Mouse (Mus musculus) MEL (cell line): ENCODE results near the gene Thada. TPM values are rescaled to one million over a fixed set of nuclear protein-coding genes. Genes with fewer than 3 reads are reported as not detected.

Experiments
- DNase-seq: peaks from one replicate; pipeline ENCODE4 v3.0.0; 2011; ENCODE audit warnings: low read depth, low spot score
- H3K27ac ChIP-seq: 2 replicates; pipeline ENCODE4 v1.5.1; 2012; ENCODE audit warnings: low read depth, mild to moderate bottlenecking, control low read depth, low read length, moderate library complexity; ENCODE audit not compliant: control insufficient read depth
- H3K27me3 ChIP-seq, 2 experiments: fragments of 150-350 bp in 1 of 2; sonication (generic) in 1 of 2; 2 replicates each; pipeline ENCODE4 v1.6.1; 2012; ENCODE audit warnings: low read length in 2 of 2, mild to moderate bottlenecking in 2 of 2, improper control_type of control experiment in 1 of 2, moderate library complexity in 1 of 2; ENCODE audit not compliant: insufficient read depth in 2 of 2, control insufficient read depth in 1 of 2
- H3K36me3 ChIP-seq, 2 experiments: 2 replicates each; pipeline ENCODE4 v1.6.1; 2012 to 2014; ENCODE audit warnings: low read length in 2 of 2, improper control_type of control experiment in 1 of 2, inconsistent platforms in 1 of 2, mild to moderate bottlenecking in 1 of 2; ENCODE audit not compliant: insufficient read depth in 2 of 2, control insufficient read depth in 1 of 2
- H3K4me1 ChIP-seq, 2 experiments: fragments of 150-350 bp in 1 of 2; sonication (generic) in 1 of 2; 2 replicates each; pipeline ENCODE4 v1.6.1; 2012; ENCODE audit warnings: low read length in 2 of 2, improper control_type of control experiment in 1 of 2, mild to moderate bottlenecking in 1 of 2; ENCODE audit not compliant: insufficient read depth in 2 of 2, control insufficient read depth in 1 of 2
- H3K4me3 ChIP-seq, 2 experiments: fragments of 150-350 bp in 1 of 2; sonication (generic) in 1 of 2; 2 replicates each; pipeline ENCODE4 v1.5.1; 2012; ENCODE audit warnings: low read depth in 2 of 2, low read length in 2 of 2, mild to moderate bottlenecking in 2 of 2, moderate library complexity in 2 of 2, control low read depth in 1 of 2, improper control_type of control experiment in 1 of 2; ENCODE audit not compliant: control insufficient read depth in 1 of 2, insufficient read depth in 1 of 2
- H3K79me2 ChIP-seq: 2 replicates; pipeline ENCODE4 v1.6.1; 2012; ENCODE audit warnings: mild to moderate bottlenecking, low read length, moderate library complexity; ENCODE audit not compliant: control insufficient read depth, poor library complexity, insufficient read depth
- H3K9ac ChIP-seq: 2 replicates; pipeline ENCODE4 v1.6.1; 2012; ENCODE audit warnings: low read depth, mild to moderate bottlenecking, control low read depth, low read length, moderate library complexity; ENCODE audit not compliant: control insufficient read depth, poor library complexity, severe bottlenecking
- H3K9me3 ChIP-seq: fragments of 150-350 bp; sonication (generic); replicated peaks from 2 replicates; pipeline ENCODE4 v1.6.1; 2012; ENCODE audit warnings: mild to moderate bottlenecking, low read length, improper control_type of control experiment, moderate library complexity; ENCODE audit not compliant: insufficient read depth
- CHD1 ChIP-seq: IDR thresholded peaks from 2 replicates; pipeline ENCODE4 v1.6.1; 2012; ENCODE audit warnings: low read depth, mild to moderate bottlenecking, inconsistent platforms, low read length, improper control_type of control experiment
- CHD2 ChIP-seq: IDR thresholded peaks from 2 replicates; pipeline ENCODE4 v1.6.1; 2011; ENCODE audit warnings: low read length, improper control_type of control experiment
- CTCF ChIP-seq, 3 experiments: IDR thresholded peaks in 2 of 3; conservative IDR thresholded peaks in 1 of 3; 2 replicates each; pipeline ENCODE4 v1.5.1; 2011 to 2012; ENCODE audit warnings: low read length in 3 of 3, low read depth in 2 of 3, mild to moderate bottlenecking in 2 of 3, improper control_type of control experiment in 1 of 3, inconsistent platforms in 1 of 3, mixed read lengths in 1 of 3, moderate library complexity in 1 of 3; ENCODE audit not compliant: control insufficient read depth in 1 of 3, insufficient read depth in 1 of 3, poor library complexity in 1 of 3, severe bottlenecking in 1 of 3
- ETS1 ChIP-seq: IDR thresholded peaks from 2 replicates; pipeline ENCODE4 v1.6.1; 2012; ENCODE audit warnings: low read depth, mild to moderate bottlenecking, inconsistent platforms, low read length, improper control_type of control experiment, moderate library complexity
- JUND ChIP-seq: IDR thresholded peaks from 2 replicates; pipeline ENCODE4 v1.6.1; 2011; ENCODE audit warnings: low read depth, mild to moderate bottlenecking, improper control_type of control experiment, low read length
- MAX ChIP-seq: IDR thresholded peaks from 2 replicates; pipeline ENCODE4 v1.6.1; 2011; ENCODE audit warnings: low read length, improper control_type of control experiment
- MXI1 ChIP-seq: IDR thresholded peaks from 2 replicates; pipeline ENCODE4 v1.6.1; 2011; ENCODE audit warnings: mild to moderate bottlenecking, low read depth, low read length, improper control_type of control experiment
- MYB ChIP-seq: IDR thresholded peaks from 2 replicates; pipeline ENCODE4 v1.6.1; 2011; ENCODE audit warnings: mild to moderate bottlenecking, low read depth, low read length, improper control_type of control experiment
- MYC ChIP-seq: IDR thresholded peaks from 2 replicates; pipeline ENCODE4 v1.6.1; 2011; ENCODE audit warnings: low read depth, mild to moderate bottlenecking, low read length, improper control_type of control experiment, moderate library complexity
- NELFE ChIP-seq: IDR thresholded peaks from 2 replicates; pipeline ENCODE4 v1.6.1; 2011; ENCODE audit warnings: low read depth, low read length, improper control_type of control experiment
- POLR2AphosphoS5 ChIP-seq: IDR thresholded peaks from 2 replicates; pipeline ENCODE4 v1.6.1; 2012; ENCODE audit warnings: low read depth, borderline replicate concordance, mild to moderate bottlenecking, inconsistent platforms, low read length, moderate library complexity, mixed read lengths
- RAD21 ChIP-seq: IDR thresholded peaks from 2 replicates; pipeline ENCODE4 v1.6.1; 2011; ENCODE audit warnings: mild to moderate bottlenecking, low read depth, low read length, improper control_type of control experiment
- RCOR1 ChIP-seq: IDR thresholded peaks from 2 replicates; pipeline ENCODE4 v1.6.1; 2012; ENCODE audit warnings: low read depth, mild to moderate bottlenecking, inconsistent platforms, low read length, improper control_type of control experiment
- TBP ChIP-seq: IDR thresholded peaks from 2 replicates; pipeline ENCODE4 v1.8.0; 2011; ENCODE audit warnings: low read depth, low read length, improper control_type of control experiment
- USF1 ChIP-seq: IDR thresholded peaks from 2 replicates; pipeline ENCODE4 v1.6.1; 2014; ENCODE audit warnings: low read depth, mild to moderate bottlenecking, inconsistent platforms, low read length, improper control_type of control experiment, moderate library complexity
- ZC3H11A ChIP-seq: IDR thresholded peaks from 2 replicates; pipeline ENCODE4 v1.6.1; 2012; ENCODE audit warnings: low read depth, mild to moderate bottlenecking, inconsistent platforms, low read length, improper control_type of control experiment
- ZNF384 ChIP-seq: IDR thresholded peaks from 2 replicates; pipeline ENCODE4 v1.6.1; 2012; ENCODE audit warnings: low read depth, mild to moderate bottlenecking, inconsistent platforms, low read length, improper control_type of control experiment
- polyA plus RNA-seq, 2 experiments: library from polyadenylated mRNA; stranded (reverse) in 1 of 2; unstranded in 1 of 2; fragments of >175 nt in 1 of 2; fragments of >200 nt in 1 of 2; gene quantifications; 2 replicates each; pipeline versions ENCODE4 v1.2.1 to v1.2.4; 2012; ENCODE audit warnings: low replicate concordance in 2 of 2, low read depth in 1 of 2; ENCODE audit not compliant: insufficient read length in 2 of 2, insufficient read depth in 1 of 2, missing spikeins in 1 of 2
- total RNA-seq: library from RNA; depleted of rRNA; stranded (reverse); fragments of 300-350 nt; gene quantifications from 2 replicates; pipeline ENCODE4 v1.2.3, GENCODE M21; 2012

Thada gene
- total and polyA plus RNA-seq, 3 experiments = 19.8 to 20.6 TPM; not detected in 1

DNA sequence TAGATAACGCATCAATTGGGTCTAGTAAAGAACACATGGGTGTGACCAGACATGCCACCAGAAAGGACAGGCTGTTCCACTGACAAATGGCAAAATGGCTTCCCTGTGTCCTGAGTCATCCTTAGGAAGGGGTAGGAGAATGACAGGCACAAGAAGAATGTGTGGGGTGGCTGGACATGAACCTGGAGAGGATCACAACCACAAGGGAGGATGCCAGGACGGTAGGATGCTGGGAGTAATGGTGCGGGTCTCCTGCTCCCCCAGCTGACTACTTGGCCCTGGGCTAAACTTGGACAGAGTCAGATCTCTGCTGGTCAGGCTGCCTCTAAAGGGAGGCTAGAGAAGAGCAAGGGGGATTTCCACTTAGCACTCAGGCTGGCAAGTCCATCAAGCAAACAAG lies 270.2 kb downstream of the Thada start:
- H3K4me3 ChIP-seq = no peak overlapping the region

GRCm38 (mm10) chr17:84195003-84195395 lies 271.0 kb downstream of the Thada start:
- peaks cover 0 to 6% of the 10 kb centered on the region in 2 experiments; a peak in 2 of 4 replicates for H3K36me3 ChIP-seq
- H3K79me2 ChIP-seq = peaks cover 4% of the 10 kb centered on the region
- no peaks in the 10 kb centered on the region for H3K9me3 ChIP-seq

More for the DNA sequence above, 270.2 kb downstream of the Thada start:
- H3K36me3 ChIP-seq = no peaks in the 10 kb centered on the region; a peak in 1 of 4 replicates
- TF ChIP-seq TBP = no peak
- TF ChIP-seq ZNF384 = no peak
- no peak for TF ChIP-seq MYC
- TF ChIP-seq POLR2AphosphoS5 = no peak
- no peak for TF ChIP-seq RAD21
- TF ChIP-seq USF1 = no peak
- no peak for TF ChIP-seq ETS1
- TF ChIP-seq CHD1 = no peak
- TF ChIP-seq RCOR1 = no peak
- no peak for TF ChIP-seq CHD2
- no peak for TF ChIP-seq NELFE
- TF ChIP-seq ZC3H11A = no peak
- TF ChIP-seq MXI1 = no peak
- H3K27me3 ChIP-seq = no peaks in the 10 kb centered on the region
- H3K9me3 ChIP-seq = no peaks in the 10 kb centered on the region
- no peak overlapping the region for H3K27ac ChIP-seq
- DNase-seq = no peak
- no peak overlapping the region for H3K9ac ChIP-seq
- no peaks in the 10 kb centered on the region for H3K79me2 ChIP-seq
- H3K4me1 ChIP-seq = no peaks in the 10 kb centered on the region

More at GRCm38 (mm10) chr17:84195003-84195395, 271.0 kb downstream of the Thada start:
- Histone ChIP-seq H3K9ac (no peak overlapping the region), H3K4me1 (peaks cover 4 to 8% of the 10 kb centered on the region in 2 experiments), H3K4me3 (no peak overlapping the region), H3K27ac (no peak overlapping the region)
- DNase-seq = no peak
- TF ChIP-seq CHD2 (no peak), CTCF (IDR thresholded peaks at IDR 0.05 in 2 of 3, conservative IDR thresholded peaks at IDR 0.05 in 1 of 3; ENCODE audit: control insufficient read depth in 1 of 3, insufficient read depth in 1 of 3, low read depth in 2 of 3, low read length in 3 of 3, poor library complexity in 1 of 3, severe bottlenecking in 1 of 3) (no peak), JUND (no peak), MYB (no peak), USF1 (no peak), MAX (no peak)
- TF ChIP-seq, all 39 proteins: peak for 0
- no peaks in the 10 kb centered on the region for H3K27me3 ChIP-seq
